Mouse (Mus musculus) activated CD4-positive, CD25-positive, alpha-beta regulatory T cell, adult 9 weeks (primary cell): ENCODE data around the gene Ppp1r37. TPM values are rescaled to one million over a fixed set of nuclear protein-coding genes. Genes with fewer than 3 reads are reported as not detected.

Experiments
- polyA plus RNA-seq: library from polyadenylated mRNA; unstranded; fragments of 100-300 nt; shearing (Covaris generic); gene quantifications from one replicate; pipeline ENCODE4 v1.2.1, GENCODE M21; 2017

The Ppp1r37 gene
- polyA plus RNA-seq = 4.3 TPM

GRCm38 (mm10) chr7:19562643-19563410, at the start of gene Ppp1r37:
Gene Ppp1r37, minus strand, starts transcription at chr7:19563076.

GRCm38 (mm10) chr7:19603849-19604605, 41.2 kb upstream of the Ppp1r37 start, which contains the start of gene Clasrp:
Gene Clasrp, minus strand, starts transcription at chr7:19604486.

GRCm38 (mm10) chr7:19577141-19577852, 14.4 kb upstream of the Ppp1r37 start, which contains the start of the genes Zfp296 and Gemin7:
Gene Zfp296, plus strand, starts transcription at chr7:19577287.
Gene Gemin7, minus strand, starts transcription at chr7:19577595.

GRCm38 (mm10) chr7:19517652-19518365, 45.1 kb downstream of the Ppp1r37 start, which contains the start of gene Nkpd1:
Gene Nkpd1, plus strand, starts transcription at chr7:19517838.

GRCm38 (mm10) chr7:19508150-19508923, 54.5 kb downstream of the Ppp1r37 start, which contains the start of the genes Bloc1s3 and Trappc6a:
Gene Bloc1s3, minus strand, starts transcription at chr7:19508367.
Gene Trappc6a, plus strand, starts transcription at chr7:19508395.

Other genes starting within 250 kb of the Ppp1r37 start
- 86.2 TPM for gene Ercc1, start 218.3 kb downstream of the Ppp1r37 start, polyA plus RNA-seq
- 13.9 TPM for gene Cd3eap, start 203.6 kb downstream of the Ppp1r37 start, polyA plus RNA-seq
- 0.20 TPM for gene Ppp1r13l, start 203.3 kb downstream of the Ppp1r37 start, polyA plus RNA-seq
- gene Ercc2, start 181.1 kb downstream of the Ppp1r37 start, polyA plus RNA-seq = 9.9 TPM
- gene Klc3, start 159.0 kb downstream of the Ppp1r37 start, polyA plus RNA-seq = 17.0 TPM
- not detected for gene Ckm, start 158.3 kb downstream of the Ppp1r37 start, polyA plus RNA-seq
- gene Mark4, start 104.3 kb downstream of the Ppp1r37 start, polyA plus RNA-seq = 2.0 TPM
- gene Exoc3l2, start 99.7 kb downstream of the Ppp1r37 start, polyA plus RNA-seq = not detected
- 0.28 TPM for gene Bloc1s3, start 54.7 kb downstream of the Ppp1r37 start, polyA plus RNA-seq
- gene Trappc6a, start 54.7 kb downstream of the Ppp1r37 start, polyA plus RNA-seq = 115 TPM
- not detected for gene Nkpd1, start 45.2 kb downstream of the Ppp1r37 start, polyA plus RNA-seq
- 1.6 TPM for gene Zfp296, start 14.2 kb upstream of the Ppp1r37 start, polyA plus RNA-seq
- 95.3 TPM for gene Gemin7, start 14.5 kb upstream of the Ppp1r37 start, polyA plus RNA-seq
- 15.3 TPM for gene Clasrp, start 41.4 kb upstream of the Ppp1r37 start, polyA plus RNA-seq
- 24.3 TPM for gene Relb, start 66.4 kb upstream of the Ppp1r37 start, polyA plus RNA-seq
- gene Clptm1, start 102.0 kb upstream of the Ppp1r37 start, polyA plus RNA-seq = 150 TPM
- not detected for gene Apoc2, start 114.9 kb upstream of the Ppp1r37 start, polyA plus RNA-seq
- not detected for gene Gm44805, start 118.3 kb upstream of the Ppp1r37 start, polyA plus RNA-seq
- 0.54 TPM for gene Apoc4, start 118.4 kb upstream of the Ppp1r37 start, polyA plus RNA-seq
- 1.8 TPM for gene Apoc1, start 129.6 kb upstream of the Ppp1r37 start, polyA plus RNA-seq
- gene Apoe, start 136.1 kb upstream of the Ppp1r37 start, polyA plus RNA-seq = 19.9 TPM
- gene Tomm40, start 152.4 kb upstream of the Ppp1r37 start, polyA plus RNA-seq = 19.1 TPM
- 1.2 TPM for gene Nectin2, start 187.4 kb upstream of the Ppp1r37 start, polyA plus RNA-seq
- gene Bcam, start 207.9 kb upstream of the Ppp1r37 start, polyA plus RNA-seq = 19.5 TPM
- gene Cblc, start 233.7 kb upstream of the Ppp1r37 start, polyA plus RNA-seq = 0.45 TPM